Mouse (Mus musculus) ES-E14 (cell line): ENCODE results near the gene Rad9a. TPM values are rescaled to one million over a fixed set of nuclear protein-coding genes. Genes with fewer than 3 reads are reported as not detected.

Experiments
- DNase-seq: peaks from one replicate; pipeline ENCODE4 v3.0.0-alpha.2; 2013; ENCODE audit warnings: low read depth, low spot score
- H3K27ac ChIP-seq: 2 replicates; pipeline ENCODE4 v1.5.1; 2012; ENCODE audit warnings: low read depth, mild to moderate bottlenecking, low read length, moderate library complexity, mixed read lengths; ENCODE audit not compliant: poor library complexity, insufficient read depth, severe bottlenecking
- H3K36me3 ChIP-seq: 2 replicates; pipeline ENCODE4 v1.6.1; 2012; ENCODE audit warnings: mild to moderate bottlenecking, low read length, moderate library complexity, mixed read lengths; ENCODE audit not compliant: control insufficient read depth, poor library complexity, insufficient read depth, severe bottlenecking
- H3K4me1 ChIP-seq, 2 experiments: fragments of 150-350 bp in 1 of 2; sonication (generic) in 1 of 2; 2 replicates each; pipeline ENCODE4 v1.6.1; 2012; ENCODE audit warnings: low read length in 2 of 2, mild to moderate bottlenecking in 1 of 2, mixed read lengths in 1 of 2; ENCODE audit not compliant: control insufficient read depth in 2 of 2, insufficient read depth in 2 of 2, poor library complexity in 1 of 2
- H3K4me3 ChIP-seq, 2 experiments: fragments of 150-350 bp in 1 of 2; sonication (generic) in 1 of 2; 2 replicates each; pipeline ENCODE4 v1.5.1; 2012; ENCODE audit warnings: low read length in 2 of 2, low read depth in 1 of 2, mild to moderate bottlenecking in 1 of 2, mixed read lengths in 1 of 2; ENCODE audit not compliant: insufficient read depth in 1 of 2, poor library complexity in 1 of 2, severe bottlenecking in 1 of 2
- H3K9ac ChIP-seq: 2 replicates; pipeline ENCODE4 v1.6.1; 2012; ENCODE audit warnings: low read depth, mild to moderate bottlenecking, low read length, mixed read lengths; ENCODE audit not compliant: poor library complexity, insufficient read depth, severe bottlenecking
- H3K9me3 ChIP-seq: fragments of 150-350 bp; sonication (generic); 2 replicates; pipeline ENCODE4 v1.6.1; 2012; ENCODE audit warnings: low read depth, mild to moderate bottlenecking, low read length; ENCODE audit not compliant: control insufficient read depth, insufficient read depth
- ZC3H11A ChIP-seq: IDR thresholded peaks from 2 replicates; pipeline ENCODE4 v1.6.1; 2012; ENCODE audit warnings: low read depth, mild to moderate bottlenecking, inconsistent platforms, low read length, borderline replicate concordance
- in situ Hi-C, 2 experiments: fragments of 600-800 bp; cut with MboI; formaldehyde crosslinking; loops; one replicate each; pipeline ENCODE4 v1.15.1; 2025; ENCODE audit warnings: low sequenced_read_pairs in 2 of 2, inconsistent platforms in 1 of 2; ENCODE audit not compliant: unreplicated experiment in 2 of 2
- total RNA-seq: library from RNA; depleted of rRNA; stranded (reverse); fragments of 300-350 nt; gene quantifications from 2 replicates; pipeline ENCODE4 v1.2.3, GENCODE M21; 2012; rRNA removed

The Rad9a gene
- total RNA-seq, 1 experiment, result 33.1 TPM

DNA sequence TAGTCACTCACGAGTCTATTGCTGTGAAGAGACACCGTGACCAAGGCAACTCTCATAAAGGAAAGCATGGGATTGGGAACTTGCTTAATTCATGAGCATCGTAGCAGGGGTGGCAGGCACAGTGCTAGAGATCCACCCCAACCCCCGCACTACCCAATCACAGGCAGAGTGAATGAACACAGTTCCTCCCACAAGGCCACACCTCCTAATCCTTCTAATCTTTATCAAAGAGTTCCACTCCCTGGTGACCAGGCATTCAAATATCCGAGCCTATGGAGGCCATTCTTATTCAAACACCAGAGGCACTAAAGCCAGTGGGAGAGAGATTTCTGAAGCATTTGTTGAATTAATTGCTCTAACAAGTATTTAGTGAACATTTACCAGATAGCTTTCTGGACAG, 55.5 kb downstream of the Rad9a start:
- Histone ChIP-seq H3K9ac (no peak overlapping the region), H3K4me1 (peaks cover 3 to 25% of the 10 kb centered on the region in 2 experiments; a peak in 3 of 4 replicates), H3K36me3 (peaks cover 11% of the 10 kb centered on the region; the same call in 1 of the 2 replicates), H3K27ac (no peak overlapping the region), H3K4me3 (no peak overlapping the region), H3K9me3 (no peaks in the 10 kb centered on the region)
- no peak for DNase-seq
- in situ Hi-C loops, result no loop called here
- TF ChIP-seq ZC3H11A, result no peak

Other genes starting within 250 kb of the Rad9a start
- not detected in 2 replicates for gene Aldh3b3, start 243.0 kb downstream of the Rad9a start, total RNA-seq
- gene Aldh3b2, start 229.3 kb downstream of the Rad9a start, total RNA-seq, result 0.21 and 0.62 TPM in 2 replicates
- 2.1 and 2.4 TPM in 2 replicates for gene Acy3, start 215.1 kb downstream of the Rad9a start, total RNA-seq
- not detected in 2 replicates for gene Tbx10, start 208.9 kb downstream of the Rad9a start, total RNA-seq
- gene Nudt8, start 201.1 kb downstream of the Rad9a start, total RNA-seq, result 22.4 and 27.2 TPM in 2 replicates
- gene Gm49405, start 201.0 kb downstream of the Rad9a start, total RNA-seq, result 1.9 and 4.0 TPM in 2 replicates
- gene Doc2g, start 198.3 kb downstream of the Rad9a start, total RNA-seq, result 4.6 and 12.0 TPM in 2 replicates
- 182 and 219 TPM in 2 replicates for gene Ndufv1, start 188.9 kb downstream of the Rad9a start, total RNA-seq
- 121 and 146 TPM in 2 replicates for gene Gstp1, start 163.7 kb downstream of the Rad9a start, total RNA-seq
- 67.4 and 138 TPM in 2 replicates for gene Gstp2, start 155.6 kb downstream of the Rad9a start, total RNA-seq
- gene Gstp3, start 142.1 kb downstream of the Rad9a start, total RNA-seq, result 3.4 and 3.9 TPM in 2 replicates
- gene Cabp2, start 120.1 kb downstream of the Rad9a start, total RNA-seq, result not detected in 2 replicates
- gene Cdk2ap2, start 104.5 kb downstream of the Rad9a start, total RNA-seq, result 39.6 and 42.7 TPM in 2 replicates
- 10.5 and 17.2 TPM in 2 replicates for gene Pitpnm1, start 101.7 kb downstream of the Rad9a start, total RNA-seq
- 26.9 and 27.9 TPM in 2 replicates for gene Aip, start 75.8 kb downstream of the Rad9a start, total RNA-seq
- 0.13 and 0.26 TPM in 2 replicates for gene Gpr152, start 61.9 kb downstream of the Rad9a start, total RNA-seq
- gene Cabp4, start 57.6 kb downstream of the Rad9a start, total RNA-seq, result 1.3 and 1.8 TPM in 2 replicates
- 73.8 and 85.3 TPM in 2 replicates for gene Coro1b, start 53.0 kb downstream of the Rad9a start, total RNA-seq
- 9.5 and 15.1 TPM in 2 replicates for gene Ptprcap, start 48.1 kb downstream of the Rad9a start, total RNA-seq
- 19.7 and 26.6 TPM in 2 replicates for gene Rps6kb2, start 38.3 kb downstream of the Rad9a start, total RNA-seq
- gene Carns1, start 26.2 kb downstream of the Rad9a start, total RNA-seq, result 2.3 and 3.3 TPM in 2 replicates
- 2.9 and 3.5 TPM in 2 replicates for gene Tbc1d10c, start 10.4 kb downstream of the Rad9a start, total RNA-seq
- gene Ppp1ca, start 9.6 kb downstream of the Rad9a start, total RNA-seq, result 407 and 426 TPM in 2 replicates
- 2.2 and 2.7 TPM in 2 replicates for gene Clcf1, start 12.6 kb upstream of the Rad9a start, total RNA-seq
- gene AC109138.7, start 12.7 kb upstream of the Rad9a start, total RNA-seq, result not detected in 2 replicates
- 6.2 and 8.7 TPM in 2 replicates for gene Pold4, start 30.2 kb upstream of the Rad9a start, total RNA-seq
- 7.3 and 15.1 TPM in 2 replicates for gene Ssh3, start 67.5 kb upstream of the Rad9a start, total RNA-seq
- gene Ankrd13d, start 81.5 kb upstream of the Rad9a start, total RNA-seq, result 5.5 and 8.8 TPM in 2 replicates
- gene Grk2, start 104.6 kb upstream of the Rad9a start, total RNA-seq, result 56.1 and 76.6 TPM in 2 replicates
- gene Kdm2a, start 196.6 kb upstream of the Rad9a start, total RNA-seq, result 45.6 and 51.5 TPM in 2 replicates
- gene Rhod, start 237.8 kb upstream of the Rad9a start, total RNA-seq, result 10.9 and 15.5 TPM in 2 replicates